Mouse (Mus musculus) urinary bladder, postnatal 25 days (tissue): Measurements from ENCODE around the gene Cactin.

Experiments
- DNase-seq: peaks from one replicate; pipeline ENCODE4 v3.0.0; 2022; ENCODE audit warnings: low spot score

Gene Cactin

DNA sequence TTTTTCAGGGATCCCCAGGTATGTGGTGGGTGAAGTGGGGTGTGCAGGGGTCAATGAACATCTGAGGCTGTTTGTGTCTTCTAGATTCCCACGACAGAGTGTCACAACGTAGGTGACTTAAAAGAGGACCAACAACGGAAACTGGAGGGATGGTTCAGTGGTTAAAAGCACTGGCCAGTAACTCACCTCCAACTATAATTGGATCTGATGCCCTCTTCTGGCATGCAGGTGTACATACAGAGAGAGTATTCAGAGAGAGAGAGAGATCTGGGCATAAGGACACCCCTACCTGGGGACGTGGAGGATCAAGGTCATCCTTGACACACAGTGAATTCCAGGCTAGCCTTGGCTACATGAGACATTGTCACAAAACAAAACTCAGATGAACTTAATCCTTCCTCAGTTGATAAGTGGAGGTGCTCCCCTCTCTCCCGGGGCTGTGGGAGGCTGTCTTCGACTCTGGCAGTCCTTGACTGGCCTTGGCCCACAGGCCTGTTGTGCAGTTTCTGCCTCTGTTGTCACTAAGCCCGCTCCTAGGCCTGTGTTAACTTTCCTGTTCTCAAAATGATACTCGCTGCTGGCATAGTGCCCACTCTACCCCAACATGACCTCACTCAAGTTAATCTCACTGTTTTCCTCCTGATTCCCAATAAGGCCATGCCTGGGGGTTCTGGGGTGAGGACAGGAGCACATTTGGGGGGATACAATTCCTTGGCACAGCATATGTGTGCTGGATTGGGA, 23.7 kb downstream of the Cactin start:
- DNase-seq, result no peak

- DNase-seq, result no peak
These were observed 24.2 kb downstream of the Cactin start for GRCm38 (mm10) chr10:81345162-81345534.

DNA sequence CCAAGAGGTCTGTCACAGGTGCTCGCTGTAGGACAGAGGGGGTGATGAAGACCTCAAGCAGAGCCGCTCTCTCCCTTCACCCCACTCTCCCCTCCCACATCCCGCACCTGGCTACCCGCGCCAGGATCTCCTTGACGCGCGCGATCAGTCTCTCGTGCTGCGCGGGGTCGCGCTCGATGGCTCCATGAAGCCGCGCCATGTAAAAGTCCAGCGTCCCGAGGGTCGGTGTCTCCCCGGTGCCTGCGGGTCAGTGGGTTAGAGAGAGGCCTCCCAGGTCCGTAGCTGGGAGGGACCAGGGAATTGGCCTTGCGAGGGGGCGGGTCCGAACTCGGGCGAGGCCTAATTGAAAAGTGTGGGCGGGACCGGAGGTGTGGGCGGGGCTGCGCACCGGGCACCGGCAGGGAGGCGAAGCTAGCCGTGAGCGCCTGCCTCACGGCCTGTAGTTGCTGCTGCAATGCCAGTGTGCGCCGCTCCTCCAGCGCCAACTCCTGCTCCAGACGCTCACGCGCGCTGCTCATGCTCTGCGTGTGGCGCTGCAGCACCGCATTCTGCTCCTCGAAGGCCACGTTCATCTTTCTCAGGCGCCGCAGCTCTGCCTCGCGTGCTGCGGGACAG, 25.7 kb downstream of the Cactin start:
- DNase-seq, result peak; percentile 49

- DNase-seq, result no peak
These were observed 28.2 kb downstream of the Cactin start for GRCm38 (mm10) chr10:81349146-81349545.

- no peak for DNase-seq
These were observed 29.1 kb downstream of the Cactin start for GRCm38 (mm10) chr10:81349961-81350350.

DNA sequence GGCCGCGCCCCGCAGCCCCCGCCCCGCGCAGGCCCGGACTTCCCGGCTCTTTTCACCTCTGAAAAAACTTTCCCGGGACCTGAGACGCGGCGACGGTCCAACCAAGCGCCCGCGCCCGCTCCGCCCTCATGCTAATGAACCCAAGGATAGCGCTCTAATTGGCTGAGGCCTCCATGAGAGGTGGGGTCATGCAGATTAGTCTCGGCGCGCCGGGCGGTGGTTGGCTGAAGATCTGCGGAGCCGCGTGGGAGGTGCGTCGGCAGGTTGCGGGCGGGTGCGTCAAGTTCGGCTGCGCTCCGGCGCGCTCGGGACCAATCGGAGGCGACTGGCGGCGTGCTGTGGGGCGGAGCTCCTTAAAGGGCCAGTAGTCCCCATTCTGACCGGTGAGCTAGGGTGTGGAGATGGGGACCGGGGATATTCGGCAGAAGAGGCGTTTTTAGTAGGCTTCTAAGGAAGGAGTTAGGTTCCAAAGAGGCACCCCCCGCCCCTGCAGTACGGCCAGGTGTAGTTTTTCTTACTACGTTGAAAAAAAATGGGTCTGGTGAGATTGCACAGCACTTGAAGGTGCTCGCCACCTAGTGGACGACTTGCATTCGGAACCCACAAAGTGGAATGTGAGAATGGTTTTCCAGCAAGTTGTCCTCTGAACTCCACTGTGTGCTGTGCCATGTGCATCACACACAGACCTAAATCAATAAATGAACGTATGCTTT, 29.6 kb downstream of the Cactin start, which contains the start of gene Hmg20b:
TSS of gene Hmg20b (minus strand) at position 130 of the 713 bp plus-strand sequence.
- DNase-seq, result peak; percentile 96

GRCm38 (mm10) chr10:81351678-81352291, 30.9 kb downstream of the Cactin start:
- no peak for DNase-seq

GRCm38 (mm10) chr10:81354738-81355477, 34.0 kb downstream of the Cactin start:
- DNase-seq, result no peak

- no peak for DNase-seq
These were observed 34.6 kb downstream of the Cactin start for GRCm38 (mm10) chr10:81355533-81355932.

- no peak for DNase-seq
These were observed 35.6 kb downstream of the Cactin start for GRCm38 (mm10) chr10:81356352-81356990.

GRCm38 (mm10) chr10:81356991-81357844, 36.3 kb downstream of the Cactin start, which contains the start of gene Mfsd12:
Mfsd12 (plus strand) TSS chr10:81357491.
- DNase-seq, result peak; percentile 88

DNA sequence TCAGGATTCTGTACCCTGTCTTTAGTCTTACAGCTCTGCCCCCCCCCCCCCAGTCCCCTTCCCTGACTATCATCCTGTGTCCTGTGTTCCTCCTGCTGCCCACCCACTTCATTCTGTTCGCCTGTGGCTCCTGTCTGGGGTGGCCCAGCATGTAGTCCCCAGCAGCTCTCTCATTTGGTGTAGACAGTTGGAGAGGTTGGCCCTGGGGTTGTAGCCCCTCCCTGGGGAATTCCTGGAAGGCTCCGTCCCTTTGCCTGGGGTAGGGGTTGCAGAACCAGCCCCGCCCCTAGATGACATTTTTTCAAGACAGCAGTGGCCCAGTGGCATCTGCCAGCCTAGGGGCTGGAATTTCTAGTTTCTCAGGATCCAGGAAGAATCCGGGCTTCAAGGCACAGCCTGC, 37.3 kb downstream of the Cactin start:
- no peak for DNase-seq

- DNase-seq, result no peak
These were observed 37.9 kb downstream of the Cactin start for GRCm38 (mm10) chr10:81358841-81359240.

- no peak for DNase-seq
These were observed 39.8 kb downstream of the Cactin start for GRCm38 (mm10) chr10:81360721-81361120.

- no peak for DNase-seq
These were observed 41.5 kb downstream of the Cactin start for GRCm38 (mm10) chr10:81362336-81362949.

DNA sequence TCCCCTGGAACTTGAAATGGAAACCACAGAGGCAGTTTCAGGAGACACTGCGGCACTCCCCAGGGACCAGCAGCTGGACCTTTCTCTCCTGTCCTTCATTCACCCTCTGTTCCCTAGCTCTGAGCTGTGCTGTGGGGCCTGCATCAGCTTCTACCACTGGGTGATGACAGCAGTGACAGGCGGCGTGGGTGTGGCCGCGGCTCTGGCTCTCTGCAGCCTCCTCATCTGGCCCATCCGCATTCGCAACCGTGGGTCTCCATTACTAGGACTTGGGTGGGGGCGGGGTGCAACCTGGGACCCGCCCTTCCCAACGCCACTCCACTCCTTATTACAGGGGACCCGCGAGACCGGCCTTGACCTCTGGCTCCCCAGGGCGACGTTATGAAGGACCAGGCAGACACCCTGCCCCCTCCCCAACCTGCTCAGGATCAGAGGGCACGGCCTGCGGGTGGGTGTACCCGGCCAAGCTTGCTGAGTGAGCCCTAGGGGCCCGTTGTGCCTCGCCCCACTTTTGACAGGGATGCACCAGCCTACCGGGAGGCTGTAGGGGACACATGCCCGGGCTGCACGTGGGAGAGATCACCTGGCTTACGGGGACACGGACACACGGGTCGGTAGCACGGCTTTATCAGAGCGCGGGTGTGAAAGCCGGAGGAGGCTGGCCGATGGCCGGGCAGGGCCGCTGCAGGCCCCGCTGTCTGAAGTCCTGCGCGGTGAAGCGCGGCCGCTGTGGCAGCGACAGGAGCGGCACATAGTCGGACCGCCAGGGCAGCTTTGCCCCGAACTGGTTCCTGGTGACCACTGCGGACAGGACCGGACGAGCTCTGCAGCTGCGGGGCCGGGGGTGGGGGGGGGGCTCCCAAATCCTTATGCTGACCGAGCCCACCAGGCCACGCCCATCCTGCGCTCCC, 42.8 kb downstream of the Cactin start:
- DNase-seq, result no peak

GRCm38 (mm10) chr10:81364666-81365065, 43.8 kb downstream of the Cactin start:
- DNase-seq, result no peak

GRCm38 (mm10) chr10:81365073-81365472, 44.2 kb downstream of the Cactin start:
- DNase-seq, result no peak
